Mouse (Mus musculus) lung, embryonic 16.5 days (tissue): ENCODE results near the gene Timp4. TPM values are rescaled to one million over a fixed set of nuclear protein-coding genes. Genes with fewer than 3 reads are reported as not detected.

Source experiments
- ATAC-seq: fragments of 200-750 bp; cut with Nextera tagmentation; 2 replicates; pipeline ENCODE4 v1.8.0; 2017; ENCODE audit warnings: low read depth, mild to moderate bottlenecking, moderate library complexity
- H3K27ac ChIP-seq: fragments of 300-500 bp; sonication (generic); 2 replicates; pipeline ENCODE4 v1.5.1; 2014; ENCODE audit warnings: mild to moderate bottlenecking, control low read depth, low read length
- H3K27me3 ChIP-seq: fragments of 300-500 bp; sonication (generic); 2 replicates; pipeline ENCODE4 v1.6.1; 2014; ENCODE audit warnings: low read depth, low read length, mixed read lengths; ENCODE audit not compliant: control insufficient read depth, insufficient read depth
- H3K36me3 ChIP-seq: fragments of 300-500 bp; sonication (generic); 2 replicates; pipeline ENCODE4 v1.6.1; 2014; ENCODE audit warnings: low read length; ENCODE audit not compliant: control insufficient read depth, insufficient read depth
- H3K4me1 ChIP-seq: fragments of 300-500 bp; sonication (generic); replicated peaks from 2 replicates; pipeline ENCODE4 v1.6.1; 2014; ENCODE audit warnings: low read length, mixed read lengths; ENCODE audit not compliant: control insufficient read depth, insufficient read depth
- H3K4me2 ChIP-seq: fragments of 300-500 bp; sonication (generic); 2 replicates; pipeline ENCODE4 v1.6.1; 2014; ENCODE audit warnings: low read depth, low read length, control low read depth
- H3K4me3 ChIP-seq: fragments of 300-500 bp; sonication (generic); 2 replicates; pipeline ENCODE4 v1.5.1; 2014; ENCODE audit warnings: mild to moderate bottlenecking, low read length, control low read depth
- H3K9ac ChIP-seq: fragments of 300-500 bp; sonication (generic); 2 replicates; pipeline ENCODE4 v1.6.1; 2014; ENCODE audit warnings: low read length, control low read depth
- H3K9me3 ChIP-seq: fragments of 300-500 bp; sonication (generic); 2 replicates; pipeline ENCODE4 v1.6.1; 2016; ENCODE audit warnings: low read length; ENCODE audit not compliant: control insufficient read depth
- WGBS: fragments of 180-500 bp; shearing (Covaris S2); extraction: QIAGEN DNeasy Blood & Tissue Kit; methylation state at CpG from one replicate; pipeline ENCODE4 v1.1.7; 2014; 5-methylcytosine and 5-hydroxymethylcytosine counted together
- polyA plus RNA-seq: library from polyadenylated mRNA; unstranded; fragments of >200 nt; fragmentation: Nextera tagmentation; extraction: Ambion mirVana; gene quantifications from 2 replicates; pipeline ENCODE4 v1.2.1, GENCODE M21; 2015

Gene Timp4
- 2.3 and 3.0 TPM in 2 replicates for polyA plus RNA-seq

DNA sequence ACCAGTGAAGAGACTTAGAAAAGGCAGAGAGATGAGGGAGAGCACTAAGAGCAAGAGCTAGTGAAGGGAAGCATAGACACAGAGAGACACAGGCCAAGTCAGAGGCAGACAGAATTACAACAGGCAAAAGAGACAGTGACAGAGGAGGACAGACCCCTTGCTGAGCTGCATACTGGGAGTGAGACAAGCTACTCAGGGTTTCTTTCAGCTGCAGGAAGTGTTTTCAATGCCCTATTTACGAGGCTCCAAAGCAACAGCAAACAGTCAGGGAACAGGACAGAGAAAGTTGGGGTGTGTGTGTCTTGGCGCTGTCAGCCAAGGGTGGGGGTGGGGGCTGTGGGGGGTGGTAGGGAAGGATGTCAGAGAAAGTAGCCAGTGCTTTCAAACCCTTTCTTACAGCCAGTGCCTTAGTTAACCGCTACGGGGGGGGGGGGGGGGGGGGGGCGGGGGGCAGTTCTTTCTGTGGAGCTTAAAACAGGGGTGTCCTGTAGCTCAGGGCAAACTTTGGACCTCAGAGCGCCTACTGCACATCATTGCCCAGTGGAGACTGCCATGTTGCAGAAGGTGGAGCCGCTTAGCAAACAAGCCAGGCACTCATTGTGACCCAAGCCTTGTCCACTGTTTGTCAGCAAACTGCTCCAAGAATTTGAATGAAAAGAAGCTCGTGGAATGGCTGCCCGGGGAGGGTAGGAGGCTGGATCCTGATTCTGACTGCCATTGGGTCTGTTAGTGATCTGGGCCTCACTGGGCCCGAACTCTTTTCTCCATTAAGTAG lies at the start of gene Timp4:
Gene Timp4 (minus strand): TSS at position 107 of the 775 bp plus-strand sequence.
- Histone ChIP-seq H3K9ac (peak within 1 kb of the TSS; percentile 24), H3K27ac (0 out of 2 replicates have a peak within 1 kb of the TSS, but pooled peaks have one; percentile 38), H3K9me3 (no peaks in the 10 kb centered on the region), H3K4me3 (peak within 1 kb of the TSS; percentile 27), H3K4me1 (peaks cover 6% of the 10 kb centered on the region), H3K4me2 (peak within 1 kb of the TSS; percentile 52), H3K36me3 (no peaks in the 10 kb centered on the region), H3K27me3 (no peaks in the 10 kb centered on the region)
- WGBS, result 44% methylated on average over 7 of the region's 10 CpGs
- ATAC-seq, result peak; percentile 61; the same call in 1 of the 2 replicates

DNA sequence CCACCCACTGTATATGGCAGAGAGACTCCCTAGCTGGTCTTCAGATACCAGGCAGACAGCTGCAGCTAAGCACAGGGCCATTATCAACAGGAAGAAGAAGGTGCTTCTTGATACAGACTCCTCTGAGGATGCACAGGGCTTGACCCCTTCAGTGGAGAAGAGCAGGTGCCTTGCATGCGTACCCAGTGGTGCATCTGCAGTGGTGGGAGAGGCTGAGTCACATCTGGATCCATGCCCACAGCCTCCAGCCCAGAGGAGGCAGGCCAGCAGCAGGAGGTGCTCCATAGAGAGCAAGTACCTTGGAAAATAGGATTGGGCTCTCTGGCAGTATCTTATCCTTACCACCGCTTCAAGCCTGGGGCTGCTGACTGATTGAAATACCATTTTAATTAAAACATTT lies 41.9 kb upstream of the Timp4 start:
- H3K9ac ChIP-seq, result no peak overlapping the region
- no peak overlapping the region for H3K4me2 ChIP-seq
- H3K27me3 ChIP-seq, result no peaks in the 10 kb centered on the region
- H3K27ac ChIP-seq, result no peak overlapping the region
- no peak overlapping the region for H3K4me3 ChIP-seq
- no peaks in the 10 kb centered on the region for H3K4me1 ChIP-seq
- no peaks in the 10 kb centered on the region; the same call in 1 of the 2 replicates for H3K9me3 ChIP-seq
- ATAC-seq, result no peak
- H3K36me3 ChIP-seq, result no peaks in the 10 kb centered on the region
- WGBS, result 71% methylated on average over 2 of the region's 2 CpGs

DNA sequence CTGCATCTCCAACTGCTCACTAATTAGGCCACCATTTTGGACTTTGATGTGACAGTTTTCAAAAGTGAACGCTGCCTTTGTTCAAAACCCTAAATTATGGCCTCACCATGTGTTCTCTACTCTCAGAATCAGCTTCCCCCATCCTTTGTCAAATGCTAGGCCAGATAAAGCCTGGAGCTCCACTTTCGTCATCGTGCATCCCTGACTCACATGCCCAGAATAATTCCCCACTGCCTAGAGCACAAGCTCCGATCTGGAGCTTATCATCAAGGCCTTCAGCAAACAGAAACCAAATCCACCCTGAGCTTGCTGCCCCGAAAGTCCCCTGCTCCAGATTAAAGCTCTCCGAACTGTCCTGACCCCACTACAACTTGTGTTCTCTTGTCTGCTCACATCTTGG lies 40.6 kb upstream of the Timp4 start:
- ATAC-seq, result no peak
- no peaks in the 10 kb centered on the region for H3K9me3 ChIP-seq
- no peak overlapping the region for H3K4me2 ChIP-seq
- no peak overlapping the region for H3K9ac ChIP-seq
- no peaks in the 10 kb centered on the region for H3K27me3 ChIP-seq
- H3K27ac ChIP-seq, result no peak overlapping the region
- 58% methylated on average over 6 of the region's 6 CpGs for WGBS
- H3K36me3 ChIP-seq, result no peaks in the 10 kb centered on the region
- no peak overlapping the region for H3K4me3 ChIP-seq
- no peaks in the 10 kb centered on the region for H3K4me1 ChIP-seq

DNA sequence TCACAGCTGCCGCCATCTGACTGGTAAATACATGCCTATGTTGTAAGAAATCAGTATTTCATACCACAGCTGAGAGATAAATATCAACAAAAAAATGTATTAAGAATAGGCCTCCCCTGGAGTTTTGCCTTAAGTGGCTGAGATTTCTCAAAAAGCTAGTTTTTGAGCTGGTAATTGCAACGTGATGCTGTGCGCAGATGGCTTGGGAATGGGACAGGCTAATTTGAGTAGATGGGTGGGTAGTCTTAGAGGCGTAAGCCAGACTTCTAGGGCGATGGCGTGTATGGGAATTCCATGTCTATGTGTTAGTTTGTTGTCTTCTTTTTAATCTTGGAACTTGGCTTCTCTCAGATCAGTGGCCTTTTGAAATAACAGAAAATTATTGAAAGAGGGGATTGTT lies 39.8 kb upstream of the Timp4 start:
- H3K4me1 ChIP-seq, result no peaks in the 10 kb centered on the region
- WGBS, result 87% methylated on average over 6 of the region's 6 CpGs

DNA sequence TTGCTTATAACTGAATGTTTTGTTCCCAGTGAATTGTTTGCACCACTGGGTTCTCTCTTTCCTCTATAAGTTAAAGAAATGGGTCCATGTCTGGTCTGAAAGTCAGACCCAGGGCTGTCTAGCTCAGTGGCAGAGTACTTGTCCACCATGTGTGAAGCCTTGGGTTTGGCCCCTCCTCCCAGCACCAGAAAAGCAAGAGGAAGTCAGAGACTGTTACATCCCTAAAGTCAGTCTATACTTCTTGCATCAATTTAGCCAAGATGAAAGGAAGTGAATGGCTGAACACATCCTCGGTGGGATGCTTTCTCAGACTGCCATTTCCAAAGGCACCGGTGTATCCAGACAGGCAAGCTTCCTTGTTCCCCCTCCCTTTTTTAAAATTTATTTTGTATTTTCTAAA lies 39.1 kb upstream of the Timp4 start:
- H3K9ac ChIP-seq, result no peak overlapping the region
- no peaks in the 10 kb centered on the region for H3K4me1 ChIP-seq
- no peaks in the 10 kb centered on the region for H3K9me3 ChIP-seq
- H3K27ac ChIP-seq, result no peak overlapping the region
- no peaks in the 10 kb centered on the region for H3K36me3 ChIP-seq
- H3K4me3 ChIP-seq, result no peak overlapping the region
- no peaks in the 10 kb centered on the region for H3K27me3 ChIP-seq
- no peak for ATAC-seq
- H3K4me2 ChIP-seq, result no peak overlapping the region
- WGBS, result 80% methylated on average over 2 of the region's 2 CpGs

More for the DNA sequence above, 39.8 kb upstream of the Timp4 start:
- Histone ChIP-seq H3K4me3 (no peak overlapping the region), H3K9ac (no peak overlapping the region), H3K4me2 (no peak overlapping the region), H3K27me3 (no peaks in the 10 kb centered on the region), H3K27ac (no peak overlapping the region), H3K9me3 (no peaks in the 10 kb centered on the region), H3K36me3 (no peaks in the 10 kb centered on the region)
- no peak for ATAC-seq

DNA sequence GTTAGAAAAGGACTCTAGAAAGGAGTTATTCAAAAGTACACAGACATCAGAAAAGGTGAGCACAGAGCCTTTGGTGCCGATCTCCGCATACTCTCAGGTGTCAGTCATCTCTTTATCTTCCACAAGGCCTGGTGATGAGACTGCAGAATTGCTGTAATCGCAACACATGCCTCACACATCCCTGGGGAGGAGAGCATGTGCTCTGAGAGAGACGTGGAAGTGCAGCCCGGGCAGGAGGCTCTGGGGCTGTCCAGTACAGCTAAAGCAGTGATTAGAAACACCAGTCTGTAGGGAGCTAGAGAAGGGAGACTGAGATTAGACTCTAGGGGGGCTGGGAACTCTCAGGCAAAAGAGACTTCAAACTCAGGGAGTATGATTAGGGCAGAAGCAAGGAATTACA lies 38.6 kb upstream of the Timp4 start:
- Histone ChIP-seq H3K9me3 (no peaks in the 10 kb centered on the region), H3K4me1 (no peaks in the 10 kb centered on the region), H3K27ac (no peak overlapping the region), H3K9ac (no peak overlapping the region), H3K4me3 (no peak overlapping the region), H3K27me3 (no peaks in the 10 kb centered on the region), H3K36me3 (no peaks in the 10 kb centered on the region), H3K4me2 (no peak overlapping the region)
- no peak for ATAC-seq
- 66% methylated on average over 5 of the region's 5 CpGs for WGBS

DNA sequence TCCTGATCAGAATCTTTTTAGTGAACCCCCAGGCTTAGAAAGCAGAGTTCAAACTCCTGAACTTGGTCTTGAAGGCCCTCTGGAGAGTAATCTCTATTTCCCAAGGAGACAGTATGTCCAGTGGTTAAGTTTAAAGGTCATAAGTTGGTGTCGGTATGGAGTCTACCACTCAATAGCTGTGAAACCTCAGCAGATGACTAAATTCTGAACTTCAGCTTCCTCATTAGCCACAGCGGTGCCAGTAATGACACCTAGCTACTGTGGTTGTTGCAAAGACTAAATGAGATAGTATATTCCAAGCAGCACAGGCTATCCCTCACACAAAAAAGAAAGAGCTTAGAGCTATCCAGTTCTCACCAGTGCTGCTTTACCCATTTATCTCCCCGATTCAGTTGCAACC lies 36.2 kb upstream of the Timp4 start:
- WGBS, result 92% methylated on average over 3 of the region's 3 CpGs
- Histone ChIP-seq H3K27me3 (no peaks in the 10 kb centered on the region), H3K9ac (no peak overlapping the region), H3K36me3 (no peaks in the 10 kb centered on the region), H3K9me3 (no peaks in the 10 kb centered on the region), H3K4me3 (no peak overlapping the region), H3K4me2 (no peak overlapping the region), H3K27ac (no peak overlapping the region), H3K4me1 (no peaks in the 10 kb centered on the region)
- ATAC-seq, result no peak

DNA sequence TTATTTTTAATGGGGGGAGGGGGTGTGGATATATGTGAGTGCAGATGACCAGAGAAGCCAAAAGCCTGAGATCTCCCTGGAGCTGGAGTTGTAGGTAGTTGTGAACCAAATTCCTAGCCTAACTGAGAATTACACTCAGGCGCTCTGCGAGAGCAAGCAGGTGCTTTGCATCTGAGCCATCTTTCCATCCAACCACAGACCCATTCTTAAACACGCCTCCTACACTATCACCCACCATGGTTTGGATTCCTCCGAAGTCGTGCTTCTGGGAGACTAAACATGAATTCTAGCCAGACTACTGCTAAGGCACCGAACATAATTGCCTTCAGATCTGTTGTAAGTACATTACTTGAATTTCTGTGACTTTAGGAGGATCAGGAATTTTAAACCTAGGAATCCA lies 34.4 kb upstream of the Timp4 start:
- Histone ChIP-seq H3K27ac (no peak overlapping the region), H3K4me1 (no peaks in the 10 kb centered on the region), H3K9me3 (no peaks in the 10 kb centered on the region), H3K4me2 (no peak overlapping the region), H3K27me3 (no peaks in the 10 kb centered on the region), H3K9ac (no peak overlapping the region), H3K36me3 (no peaks in the 10 kb centered on the region), H3K4me3 (no peak overlapping the region)
- no peak for ATAC-seq
- 53% methylated on average over 6 of the region's 6 CpGs for whole genome bisulfite sequencing

DNA sequence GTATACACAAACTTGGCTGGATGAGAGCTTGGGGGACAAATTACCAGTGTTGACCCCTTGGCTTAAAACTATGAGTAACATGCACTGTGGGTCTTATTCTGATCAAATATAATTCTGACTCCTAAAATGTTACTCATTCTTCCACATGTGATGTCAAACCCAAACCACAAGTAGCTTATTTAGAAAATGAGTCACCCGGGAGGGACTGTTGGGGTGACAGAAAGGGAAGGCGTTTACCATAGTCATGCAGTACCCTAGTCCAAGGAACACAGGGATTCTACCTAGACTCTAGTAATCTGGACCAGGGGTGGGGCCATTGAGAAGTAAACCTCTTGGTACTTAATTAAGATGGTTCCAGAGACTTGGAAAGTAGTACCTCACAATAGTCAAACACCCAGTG lies 32.1 kb upstream of the Timp4 start:
- Histone ChIP-seq H3K4me2 (no peak overlapping the region), H3K9ac (no peak overlapping the region), H3K36me3 (no peaks in the 10 kb centered on the region), H3K27me3 (no peaks in the 10 kb centered on the region), H3K4me1 (no peaks in the 10 kb centered on the region), H3K4me3 (no peak overlapping the region), H3K9me3 (no peaks in the 10 kb centered on the region), H3K27ac (no peak overlapping the region)
- WGBS, result 87% methylated on average over 2 of the region's 2 CpGs
- ATAC-seq, result no peak
